ENCODE assay signal across 8 mouse cellular contexts in genomic region chr4:129406447-129406846, GRCm38 (mm10). TPM values are rescaled to one million over a fixed set of nuclear protein-coding genes. Genes with fewer than 3 reads are reported as not detected.
A peak's percentile ranks its signal among the peaks of the same experiment; 100 is the strongest.
DNase-seq lines count a peak whose midpoint lies in the region; ATAC-seq and TF ChIP-seq lines count a peak whose summit lies in the region.

No protein-coding gene starts in this region.

- H3K4me2 ChIP-seq in forebrain, postnatal 0 days (ENCODE audit: low read depth) = peak overlapping the region; percentile 64
- peak overlapping the region; percentile 55 for H3K4me2 ChIP-seq in neural tube, embryonic 14.5 days (ENCODE audit: low read depth, low read length)

- in situ Hi-C loops in ES-E14 (cut with MboI; ENCODE audit: low sequenced_read_pairs in 2 of 2, unreplicated experiment in 2 of 2) = no loop called here

- TF ChIP-seq CTCF in forebrain, postnatal 0 days (IDR thresholded peaks at IDR 0.05; ENCODE audit: low read depth) = peak; percentile 63
- TF ChIP-seq CTCF in lung, adult 2 months (IDR thresholded peaks at IDR 0.05; ENCODE audit: insufficient read depth, low read length) = peak; percentile 66

- peak overlapping the region; percentile 33 to 49; a peak in 2 of 4 replicates for H3K4me3 ChIP-seq in ES-E14 (ENCODE audit: insufficient read depth in 1 of 2, low read depth in 1 of 2, low read length in 2 of 2, poor library complexity in 1 of 2, severe bottlenecking in 1 of 2)
- peak overlapping the region; percentile 43 for H3K4me3 ChIP-seq in forebrain, postnatal 0 days (ENCODE audit: low read depth, low read length)
- H3K4me3 ChIP-seq in lung, adult 2 months (replicated peaks; ENCODE audit: extremely low read depth, low read depth, low read length) = peak overlapping the region; percentile 6
- peak overlapping the region; percentile 29; the same call in 1 of the 2 replicates for H3K4me3 ChIP-seq in neural tube, embryonic 14.5 days (ENCODE audit: low read depth, low read length)

- no peak overlapping the region for H3K27ac ChIP-seq in ES-E14 (ENCODE audit: insufficient read depth, low read depth, low read length, poor library complexity, severe bottlenecking)
- no peak overlapping the region for H3K27ac ChIP-seq in forebrain, postnatal 0 days (ENCODE audit: low read depth, low read length)
- no peak overlapping the region for H3K27ac ChIP-seq in neural tube, embryonic 14.5 days (ENCODE audit: low read depth, low read length)

- no peak for TF ChIP-seq POLR2A in lung, adult 2 months (IDR thresholded peaks at IDR 0.05; ENCODE audit: borderline replicate concordance, extremely low read depth, low read depth, low read length)

- no peaks in the 10 kb centered on the region for H3K9me3 ChIP-seq in ES-E14 (ENCODE audit: control insufficient read depth, insufficient read depth, low read depth, low read length)
- no peaks in the 10 kb centered on the region for H3K9me3 ChIP-seq in forebrain, postnatal 0 days (ENCODE audit: low read length)
- H3K9me3 ChIP-seq in neural tube, embryonic 14.5 days (ENCODE audit: control insufficient read depth, low read length) = no peaks in the 10 kb centered on the region

- WGBS in forebrain, postnatal 0 days = 3% methylated on average over 25 of the region's 25 CpGs
- WGBS in lung, adult 2 months = 3% methylated on average over 25 of the region's 25 CpGs
- WGBS in neural tube, embryonic 14.5 days = 2% methylated on average over 25 of the region's 25 CpGs

- peak overlapping the region; percentile 12; the same call in 1 of the 2 replicates for H3K9ac ChIP-seq in ES-E14 (ENCODE audit: insufficient read depth, low read depth, low read length, poor library complexity, severe bottlenecking)
- peak overlapping the region; percentile 52 for H3K9ac ChIP-seq in forebrain, postnatal 0 days
- H3K9ac ChIP-seq in neural tube, embryonic 14.5 days (replicated peaks; ENCODE audit: low read depth, low read length) = peak overlapping the region; percentile 47; the same call in 1 of the 2 replicates

- no peaks in the 10 kb centered on the region for H3K36me3 ChIP-seq in ES-E14 (ENCODE audit: control insufficient read depth, insufficient read depth, low read length, poor library complexity, severe bottlenecking)
- H3K36me3 ChIP-seq in forebrain, postnatal 0 days (ENCODE audit: insufficient read depth) = no peaks in the 10 kb centered on the region
- no peaks in the 10 kb centered on the region for H3K36me3 ChIP-seq in neural tube, embryonic 14.5 days (ENCODE audit: control insufficient read depth, insufficient read depth, low read length)

- peaks cover 0 to 2% of the 10 kb centered on the region in 2 experiments; a peak in 1 of 4 replicates for H3K4me1 ChIP-seq in ES-E14 (ENCODE audit: control insufficient read depth in 2 of 2, insufficient read depth in 2 of 2, low read length in 2 of 2, poor library complexity in 1 of 2)
- H3K4me1 ChIP-seq in forebrain, postnatal 0 days (ENCODE audit: insufficient read depth) = no peaks in the 10 kb centered on the region
- H3K4me1 ChIP-seq in lung, adult 2 months (ENCODE audit: control insufficient read depth, insufficient read depth, low read length) = 0 out of 2 replicates have a peak, but pooled peaks cover 5% of the 10 kb centered on the region
- H3K4me1 ChIP-seq in neural tube, embryonic 14.5 days (ENCODE audit: control insufficient read depth, insufficient read depth, low read length) = no peaks in the 10 kb centered on the region; the same call in 1 of the 2 replicates

- ATAC-seq in forebrain, postnatal 0 days = peak; percentile 79
- ATAC-seq in neural tube, embryonic 14.5 days (ENCODE audit: low read depth) = peak; percentile 34; the same call in 1 of the 2 replicates

- no peaks in the 10 kb centered on the region for H3K27me3 ChIP-seq in forebrain, postnatal 0 days (ENCODE audit: insufficient read depth, low read length)
- no peaks in the 10 kb centered on the region for H3K27me3 ChIP-seq in neural tube, embryonic 14.5 days (ENCODE audit: control insufficient read depth, insufficient read depth, low read length)

- peak; percentile 47 for DNase-seq in ES-E14 (ENCODE audit: low read depth, low spot score)
- DNase-seq in cerebellum, adult 8-10 months = peak; percentile 16
- DNase-seq in forebrain, postnatal 0 days = peak; percentile 58
- DNase-seq in heart, postnatal 4 days = peak; percentile 68
- DNase-seq in layer of hippocampus, adult 18-20 months (ENCODE audit: low spot score in 2 of 2) = peak; percentile 15 to 37
- DNase-seq in lung, adult 2 months = peak; percentile 46
- DNase-seq in testis, postnatal 10 days (ENCODE audit: low spot score) = peak; percentile 77

TF ChIP-seq in ES-E14, 5 proteins besides CTCF, POLR2A, EP300 and RAD21:
- TF ChIP-seq MAFK (IDR thresholded peaks at IDR 0.05; ENCODE audit: insufficient read depth, low read depth, low read length) = no peak

RNA-seq across cellular contexts. Expression of gene Zbtb8a, which starts 28.5 kb away (rescaled TPM):
- 25.3 and 32.5 TPM in 2 replicates for total RNA-seq in ES-E14 (2012; rRNA removed)
- 22.5 and 28.0 TPM in 2 replicates for total RNA-seq in forebrain, postnatal 0 days (2014; rRNA removed)
- 10.3 and 14.3 TPM in 2 replicates for polyA plus RNA-seq in forebrain, postnatal 0 days (2015; fragmentation: Nextera tagmentation; extraction: Ambion mirVana)
- 1 to 10 TPM; 8.7 to 9.0 TPM for total RNA-seq in heart, postnatal 4 days (2021)
- total RNA-seq in layer of hippocampus, adult 18-20 months (2021) = 1 to 10 TPM; 3.2 to 3.5 TPM
- 8.8 and 13.9 TPM in 2 replicates for polyA plus RNA-seq in lung, adult 2 months (2012; rRNA removed)
- polyA plus RNA-seq in neural tube, embryonic 14.5 days (2014; fragmentation: Nextera tagmentation; extraction: Ambion mirVana) = 16.8 and 18.0 TPM in 2 replicates

RNA-seq across cellular contexts. Expression of gene Zbtb8b, which starts 34.2 kb away (rescaled TPM):
- 2.5 and 2.7 TPM in 2 replicates for total RNA-seq in ES-E14 (2012; rRNA removed)
- 7.0 and 10.5 TPM in 2 replicates for total RNA-seq in forebrain, postnatal 0 days (2014; rRNA removed)
- polyA plus RNA-seq in forebrain, postnatal 0 days (2015; fragmentation: Nextera tagmentation; extraction: Ambion mirVana) = 6.0 and 9.2 TPM in 2 replicates
- 1 to 10 TPM in 1 of 2 experiments, under 1 TPM in 1; 0.92 to 1.2 TPM for total RNA-seq in heart, postnatal 4 days (2021)
- 1 to 10 TPM; 5.3 to 6.0 TPM for total RNA-seq in layer of hippocampus, adult 18-20 months (2021)
- polyA plus RNA-seq in lung, adult 2 months (2012; rRNA removed) = 0.12 and 0.14 TPM in 2 replicates
- 16.1 and 16.2 TPM in 2 replicates for polyA plus RNA-seq in neural tube, embryonic 14.5 days (2014; fragmentation: Nextera tagmentation; extraction: Ambion mirVana)

RNA-seq across cellular contexts. Expression of gene Bsdc1, which starts 54.9 kb away (rescaled TPM):
- 28.9 and 33.3 TPM in 2 replicates for total RNA-seq in ES-E14 (2012; rRNA removed)
- total RNA-seq in forebrain, postnatal 0 days (2014; rRNA removed) = 57.0 and 61.6 TPM in 2 replicates
- 25.6 and 28.4 TPM in 2 replicates for polyA plus RNA-seq in forebrain, postnatal 0 days (2015; fragmentation: Nextera tagmentation; extraction: Ambion mirVana)
- 10 to 100 TPM; 34.0 to 36.6 TPM for total RNA-seq in heart, postnatal 4 days (2021)
- total RNA-seq in layer of hippocampus, adult 18-20 months (2021) = 10 to 100 TPM; 63.0 to 63.5 TPM
- polyA plus RNA-seq in lung, adult 2 months (2012; rRNA removed) = 18.9 and 28.4 TPM in 2 replicates
- polyA plus RNA-seq in neural tube, embryonic 14.5 days (2014; fragmentation: Nextera tagmentation; extraction: Ambion mirVana) = 32.8 and 33.2 TPM in 2 replicates

Comparison
In these comparisons a context has a peak if more than half of its experiments do, and no peak if none do; other contexts are left out.
1. DNase-seq: peak in every context shown above with its lines; median percentile 77 in testis, postnatal 10 days; 68 in heart, postnatal 4 days; 58 in forebrain, postnatal 0 days; 47 in ES-E14; 46 in lung, adult 2 months; 26 in layer of hippocampus, adult 18-20 months; 16 in cerebellum, adult 8-10 months.